Mouse (Mus musculus): ENCODE data around the gene Fhdc1.

Gene Fhdc1

GRCm38 (mm10) chr3:84479293-84480005 lies 780 bp downstream of the Fhdc1 start:
- ChIA-PET CTCF (interaction anchor here (0.6 to 2.8 kb wide), 12 partner anchors 9 to 165 kb away, joined by 3 to 13 read pairs (median 7); no protein-coding TSS in a partner anchor), POLR2A (interaction anchor here in 3 of 4 experiments (0.5 to 3.5 kb wide), 23 partner anchors 9 to 525 kb away, joined by 3 to 29 read pairs (median 3); no protein-coding TSS in a partner anchor)

GRCm38 (mm10) chr3:84478896-84479292 lies 1.3 kb downstream of the Fhdc1 start:
- POLR2A ChIA-PET: interaction anchor here in 3 of 4 experiments (0.5 to 3.5 kb wide), 16 partner anchors 8 to 478 kb away, joined by 3 to 29 read pairs (median 4); no protein-coding TSS in a partner anchor
- CTCF ChIA-PET: interaction anchor here (0.6 to 2.8 kb wide), 9 partner anchors 9 to 143 kb away, joined by 3 to 13 read pairs (median 5); no protein-coding TSS in a partner anchor

GRCm38 (mm10) chr3:84478195-84478594 lies 2.0 kb downstream of the Fhdc1 start:
- CTCF ChIA-PET: interaction anchor here in 2 of 4 experiments (0.8 to 1.5 kb wide), 3 partner anchors 10 to 126 kb away, joined by 3 to 4 read pairs (median 3); no protein-coding TSS in a partner anchor
- POLR2A ChIA-PET: interaction anchor here in 2 of 4 experiments (1.2 to 3.5 kb wide), 4 partner anchors 10 to 19 kb away, joined by 3 to 29 read pairs (median 8); no protein-coding TSS in a partner anchor

- ChIA-PET CTCF (no interaction called here), POLR2A (interaction anchor here in 2 of 4 experiments (1.0 to 2.4 kb wide), 3 partner anchors 11 to 106 kb away, joined by 3 to 7 read pairs (median 4); no protein-coding TSS in a partner anchor)
These were observed 2.7 kb downstream of the Fhdc1 start for GRCm38 (mm10) chr3:84477498-84477897.

- CTCF ChIA-PET: no interaction called here
- POLR2A ChIA-PET: interaction anchor here in 2 of 4 experiments (1.2 to 1.3 kb wide), 2 partner anchors 10 to 13 kb away, joined by 3 to 4 read pairs; no protein-coding TSS in a partner anchor
These were observed 5.1 kb downstream of the Fhdc1 start for GRCm38 (mm10) chr3:84474981-84475775.

- ChIA-PET POLR2A (interaction anchor here in 2 of 4 experiments (0.6 to 1.3 kb wide), 5 partner anchors 9 to 136 kb away, joined by 3 to 4 read pairs (median 3); no protein-coding TSS in a partner anchor), CTCF (no interaction called here)
These were observed 5.8 kb downstream of the Fhdc1 start for GRCm38 (mm10) chr3:84474398-84474797.

- ChIA-PET CTCF (no interaction called here), POLR2A (interaction anchor here in 1 of 4 experiments (0.6 kb wide), 1 partner anchor 85 kb away, joined by 4 read pairs; no protein-coding TSS in a partner anchor)
These were observed 7.3 kb downstream of the Fhdc1 start for GRCm38 (mm10) chr3:84472955-84473354.

- CTCF ChIA-PET: no interaction called here
- POLR2A ChIA-PET: interaction anchor here in 1 of 4 experiments (0.6 kb wide), 1 partner anchor 85 kb away, joined by 4 read pairs; no protein-coding TSS in a partner anchor
These were observed 7.7 kb downstream of the Fhdc1 start for GRCm38 (mm10) chr3:84472527-84472926.

- ChIA-PET CTCF (no interaction called here), POLR2A (interaction anchor here in 2 of 4 experiments (0.6 to 2.8 kb wide), 5 partner anchors 9 to 316 kb away, joined by 3 to 9 read pairs (median 3); partner anchors contain the start of genes Fhdc1 (in 2 of the 2) and Mnd1 (in 1 of the 2))
These were observed 9.1 kb downstream of the Fhdc1 start for GRCm38 (mm10) chr3:84471146-84471545.

- ChIA-PET POLR2A (interaction anchor here in 3 of 4 experiments (0.5 to 2.2 kb wide), 4 partner anchors 11 to 500 kb away, joined by 3 to 7 read pairs (median 3); no protein-coding TSS in a partner anchor), CTCF (interaction anchor here in 1 of 4 experiments (0.6 kb wide), 1 partner anchor 248 kb away, joined by 4 read pairs; no protein-coding TSS in a partner anchor)
These were observed 12.1 kb downstream of the Fhdc1 start for GRCm38 (mm10) chr3:84468111-84468453.

GRCm38 (mm10) chr3:84467419-84468110 lies 12.7 kb downstream of the Fhdc1 start:
- ChIA-PET CTCF (interaction anchor here in 1 of 4 experiments (0.6 kb wide), 1 partner anchor 248 kb away, joined by 4 read pairs; no protein-coding TSS in a partner anchor), POLR2A (interaction anchor here in 2 of 4 experiments (0.5 to 2.2 kb wide), 3 partner anchors 12 to 236 kb away, joined by 3 to 7 read pairs (median 3); no protein-coding TSS in a partner anchor)

- POLR2A ChIA-PET: interaction anchor here in 2 of 4 experiments (1.1 to 1.5 kb wide), 2 partner anchors 9 to 14 kb away, joined by 3 read pairs; partner anchors contain the start of gene Fhdc1 (in 1 of the 2)
- CTCF ChIA-PET: no interaction called here
These were observed 14.3 kb downstream of the Fhdc1 start for GRCm38 (mm10) chr3:84465822-84466500.

GRCm38 (mm10) chr3:84461687-84462086 lies 18.5 kb downstream of the Fhdc1 start:
- ChIA-PET POLR2A (interaction anchor here in 3 of 4 experiments (0.6 to 1.3 kb wide), 5 partner anchors 13 to 744 kb away, joined by 3 to 5 read pairs (median 3); partner anchors contain the start of gene Tmem154 (in 1 of the 3)), CTCF (no interaction called here)

GRCm38 (mm10) chr3:84460952-84461351 lies 19.3 kb downstream of the Fhdc1 start:
- ChIA-PET POLR2A (interaction anchor here in 1 of 4 experiments (1.0 kb wide), 1 partner anchor 18 kb away, joined by 3 read pairs; no protein-coding TSS in a partner anchor), CTCF (no interaction called here)

GRCm38 (mm10) chr3:84460499-84460898 lies 19.7 kb downstream of the Fhdc1 start:
- ChIA-PET POLR2A (interaction anchor here in 1 of 4 experiments (1.0 kb wide), 1 partner anchor 19 kb away, joined by 3 read pairs; no protein-coding TSS in a partner anchor), CTCF (no interaction called here)

- CTCF ChIA-PET: interaction anchor here in 2 of 4 experiments (1.3 to 1.7 kb wide), 3 partner anchors 10 to 100 kb away, joined by 3 to 6 read pairs (median 4); no protein-coding TSS in a partner anchor
- POLR2A ChIA-PET: interaction anchor here in 3 of 4 experiments (0.6 to 1.5 kb wide), 4 partner anchors 10 to 199 kb away, joined by 3 to 4 read pairs (median 3); no protein-coding TSS in a partner anchor
These were observed 24.4 kb downstream of the Fhdc1 start for GRCm38 (mm10) chr3:84455733-84456417.
